Mouse (Mus musculus) urinary bladder, postnatal 4 days (tissue): ENCODE measurements around the gene Racgap1.

ENCODE experiments used
- DNase-seq, 2 experiments: peaks; one replicate each; pipeline ENCODE4 v3.0.0; 2021 to 2022; ENCODE audit warnings: low spot score in 2 of 2

Gene Racgap1

GRCm38 (mm10) chr15:99651163-99651872 is at the start of gene Racgap1:
Racgap1 (minus strand) TSS chr15:99651656.
- DNase-seq: peak; percentile 92 to 96

- DNase-seq: no peak
Observed at GRCm38 (mm10) chr15:99700219-99701106, 49.0 kb upstream of the Racgap1 start.

- DNase-seq: no peak
Observed at GRCm38 (mm10) chr15:99699715-99700114, 48.3 kb upstream of the Racgap1 start.

GRCm38 (mm10) chr15:99698533-99699085 is 47.2 kb upstream of the Racgap1 start:
- no peak for DNase-seq

- no peak for DNase-seq
Observed at GRCm38 (mm10) chr15:99697309-99697708, 45.9 kb upstream of the Racgap1 start.

- DNase-seq: no peak
Observed at GRCm38 (mm10) chr15:99691976-99692375, 40.5 kb upstream of the Racgap1 start.

GRCm38 (mm10) chr15:99690924-99691323 is 39.5 kb upstream of the Racgap1 start:
- DNase-seq: no peak

GRCm38 (mm10) chr15:99688712-99689111 is 37.3 kb upstream of the Racgap1 start:
- DNase-seq: peak in 1 of 2 experiments; percentile 67

GRCm38 (mm10) chr15:99684156-99684555 is 32.7 kb upstream of the Racgap1 start:
- no peak for DNase-seq

GRCm38 (mm10) chr15:99682880-99683279 is 31.4 kb upstream of the Racgap1 start:
- no peak for DNase-seq

GRCm38 (mm10) chr15:99679008-99679407 is 27.6 kb upstream of the Racgap1 start:
- DNase-seq: no peak

- no peak for DNase-seq
Observed at GRCm38 (mm10) chr15:99678063-99678800, 26.8 kb upstream of the Racgap1 start.

GRCm38 (mm10) chr15:99677089-99677488 is 25.6 kb upstream of the Racgap1 start:
- DNase-seq: no peak

- DNase-seq: no peak
Observed at GRCm38 (mm10) chr15:99674866-99675265, 23.4 kb upstream of the Racgap1 start.

GRCm38 (mm10) chr15:99671783-99672182 is 20.3 kb upstream of the Racgap1 start:
- DNase-seq: no peak

GRCm38 (mm10) chr15:99670964-99671670 is 19.7 kb upstream of the Racgap1 start:
- no peak for DNase-seq

GRCm38 (mm10) chr15:99670154-99670821 is 18.8 kb upstream of the Racgap1 start, which contains the start of gene Asic1:
Asic1 (plus strand) TSS chr15:99670368.
- peak; percentile 63 to 67 for DNase-seq

- no peak for DNase-seq
Observed at GRCm38 (mm10) chr15:99669392-99669791, 17.9 kb upstream of the Racgap1 start.

- peak; percentile 59 to 74 for DNase-seq
Observed at GRCm38 (mm10) chr15:99668881-99669280, 17.4 kb upstream of the Racgap1 start.

- DNase-seq: no peak
Observed at GRCm38 (mm10) chr15:99667544-99667943, 16.1 kb upstream of the Racgap1 start.
